Mouse (Mus musculus) megakaryocyte, embryonic 14.5 days (primary cell): ENCODE results near the gene Ctu1. TPM values are rescaled to one million over a fixed set of nuclear protein-coding genes. Genes with fewer than 3 reads are reported as not detected.

ENCODE experiments used
- H3K27me3 ChIP-seq: replicated peaks from 2 replicates; pipeline ENCODE3; 2012; ENCODE audit warnings: inconsistent platforms
- H3K36me3 ChIP-seq: replicated peaks from 2 replicates; pipeline ENCODE3; 2012; ENCODE audit warnings: low read length, inconsistent platforms, mixed read lengths
- H3K4me1 ChIP-seq: 2 replicates; pipeline ENCODE4 v1.6.1; 2012; ENCODE audit warnings: inconsistent platforms
- H3K4me3 ChIP-seq: replicated peaks from 2 replicates; pipeline ENCODE3; 2012; ENCODE audit warnings: moderate library complexity, mild to moderate bottlenecking, inconsistent platforms
- H3K9me3 ChIP-seq: 2 replicates; pipeline ENCODE4 v1.6.1; 2012; ENCODE audit warnings: inconsistent platforms
- FLI1 ChIP-seq: IDR thresholded peaks from 2 replicates; pipeline ENCODE4 v1.6.1; 2012; ENCODE audit warnings: low read length, inconsistent platforms, mixed read lengths
- GATA1 ChIP-seq: IDR thresholded peaks from 3 replicates; pipeline ENCODE4 v1.6.1; 2012; ENCODE audit warnings: mixed read lengths, low read length, inconsistent platforms, borderline replicate concordance
- polyA plus RNA-seq: library from polyadenylated mRNA; stranded (reverse); fragments of >175 nt; gene quantifications from 2 replicates; pipeline ENCODE4 v1.2.3, GENCODE M21; 2012; ENCODE audit warnings: low replicate concordance; ENCODE audit not compliant: insufficient read depth

Ctu1 gene
- polyA plus RNA-seq = 6.6 and 15.5 TPM in 2 replicates

DNA sequence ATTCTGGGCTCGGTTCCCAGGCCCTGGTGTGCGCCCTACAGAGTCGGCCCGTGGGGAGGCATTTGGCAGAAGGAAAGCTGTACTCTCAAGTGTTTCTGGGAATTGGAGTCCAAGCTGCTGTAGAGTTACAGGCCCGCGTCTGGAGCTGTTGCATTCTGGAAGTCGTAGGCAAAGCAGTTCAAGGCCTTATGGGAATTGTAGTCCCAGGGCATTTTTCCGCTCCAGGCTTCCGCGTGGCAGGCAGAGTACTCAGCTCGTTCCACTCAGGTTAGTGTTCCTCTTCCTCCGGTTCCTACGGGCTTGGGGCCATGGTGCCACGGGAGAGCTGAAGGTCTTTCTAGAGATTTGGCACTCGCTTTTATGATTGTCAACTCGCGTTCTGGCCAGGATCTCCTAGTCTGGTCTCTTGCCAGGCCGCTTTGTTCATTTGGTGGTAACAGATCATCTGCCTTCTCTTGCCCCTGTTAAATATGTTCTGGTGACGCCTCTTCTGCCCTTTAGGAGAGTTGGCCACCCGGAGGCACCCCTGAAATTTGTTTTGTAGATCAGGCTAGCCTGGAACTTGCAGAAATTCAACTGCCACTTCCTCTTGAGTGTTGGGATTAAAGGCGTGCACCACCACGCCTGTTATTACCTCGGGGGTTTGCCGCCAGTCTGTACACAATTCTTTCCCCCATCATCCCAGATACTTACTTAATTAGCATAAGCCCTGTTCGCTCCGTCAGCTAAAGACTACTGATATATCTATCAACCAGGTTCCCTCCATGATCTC is at the start of gene Ctu1:
Ctu1 (plus strand) TSS at position 208 of the 772 bp plus-strand sequence.
- no peak for TF ChIP-seq FLI1
- TF ChIP-seq GATA1 = no peak
- Histone ChIP-seq H3K4me3 (peak within 1 kb of the TSS; percentile 95), H3K9me3 (peaks cover 18% of the 10 kb centered on the region), H3K4me1 (peaks cover 25% of the 10 kb centered on the region), H3K27me3 (no peaks in the 10 kb centered on the region), H3K36me3 (peaks cover 32% of the 10 kb centered on the region)

DNA sequence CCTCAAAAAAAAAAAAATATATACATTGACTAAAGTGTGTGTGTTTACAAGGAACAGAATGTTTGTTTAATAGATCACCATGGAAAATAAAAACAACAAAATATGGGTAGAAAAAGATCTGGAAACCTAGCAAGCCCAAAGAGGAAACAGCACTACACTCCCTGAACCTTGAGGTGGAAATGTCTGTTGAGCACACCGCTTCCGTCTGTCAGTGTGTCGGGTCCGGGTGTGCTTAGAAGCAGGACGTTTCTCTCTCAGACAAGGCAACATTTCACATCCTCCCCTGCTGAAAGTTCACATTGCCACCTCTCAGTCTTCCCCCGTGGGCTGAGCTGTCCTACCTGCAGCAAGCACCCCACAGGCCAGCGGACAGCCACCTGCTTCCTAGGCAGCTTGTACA is 48.9 kb upstream of the Ctu1 start:
- H3K27me3 ChIP-seq = peaks cover 7% of the 10 kb centered on the region
- H3K4me3 ChIP-seq = no peak overlapping the region
- H3K9me3 ChIP-seq = no peaks in the 10 kb centered on the region
- TF ChIP-seq GATA1 (no peak), FLI1 (no peak)
- no peaks in the 10 kb centered on the region for H3K36me3 ChIP-seq
- H3K4me1 ChIP-seq = peaks cover 12% of the 10 kb centered on the region

DNA sequence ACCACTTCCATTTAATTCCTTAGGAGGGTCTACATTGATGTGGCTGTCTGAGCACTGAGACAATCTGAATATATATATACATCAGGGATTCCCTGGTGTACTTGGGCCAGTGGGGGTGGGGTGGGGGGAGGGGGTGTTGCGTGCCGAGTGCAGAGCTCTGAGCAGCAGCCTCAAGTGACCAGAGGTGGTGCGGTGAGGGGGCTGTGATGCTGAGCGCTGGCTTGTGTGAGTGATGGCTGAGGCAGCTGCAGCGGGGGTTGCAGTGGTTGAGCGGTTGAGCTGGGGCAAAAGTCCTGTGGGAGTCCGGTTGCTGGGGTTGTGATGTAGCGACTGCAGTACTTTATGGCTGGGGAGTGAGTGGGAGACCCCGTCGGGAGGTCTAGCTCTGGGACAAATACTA is 48.0 kb upstream of the Ctu1 start:
- Histone ChIP-seq H3K9me3 (no peaks in the 10 kb centered on the region), H3K4me1 (peaks cover 12% of the 10 kb centered on the region), H3K27me3 (peaks cover 7% of the 10 kb centered on the region), H3K4me3 (no peak overlapping the region), H3K36me3 (no peaks in the 10 kb centered on the region)
- TF ChIP-seq GATA1 = no peak
- no peak for TF ChIP-seq FLI1

DNA sequence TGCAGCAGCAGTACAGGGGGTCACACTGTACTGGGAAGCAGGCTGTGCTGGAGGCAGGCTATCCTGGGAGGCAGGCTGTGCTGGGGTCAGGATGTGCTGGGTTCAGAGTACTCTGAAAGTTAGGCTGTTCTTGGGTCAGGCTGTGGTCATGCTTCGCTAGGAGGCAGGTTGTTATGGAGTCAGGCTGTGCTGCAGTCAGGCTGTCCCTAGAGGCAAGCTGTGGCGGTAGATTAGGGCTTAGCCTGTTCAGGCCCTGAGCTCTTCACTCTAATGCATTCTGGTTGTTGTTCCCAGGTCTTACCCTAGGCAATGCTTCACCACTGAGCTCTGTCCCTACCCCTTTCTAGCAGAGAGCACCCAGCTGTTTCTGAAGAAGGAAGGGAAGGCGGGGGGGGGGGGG is 46.8 kb upstream of the Ctu1 start:
- TF ChIP-seq GATA1 (no peak), FLI1 (no peak)
- peaks cover 12% of the 10 kb centered on the region for H3K4me1 ChIP-seq
- no peaks in the 10 kb centered on the region for H3K9me3 ChIP-seq
- H3K36me3 ChIP-seq = no peaks in the 10 kb centered on the region
- no peak overlapping the region for H3K4me3 ChIP-seq
- H3K27me3 ChIP-seq = peaks cover 7% of the 10 kb centered on the region

DNA sequence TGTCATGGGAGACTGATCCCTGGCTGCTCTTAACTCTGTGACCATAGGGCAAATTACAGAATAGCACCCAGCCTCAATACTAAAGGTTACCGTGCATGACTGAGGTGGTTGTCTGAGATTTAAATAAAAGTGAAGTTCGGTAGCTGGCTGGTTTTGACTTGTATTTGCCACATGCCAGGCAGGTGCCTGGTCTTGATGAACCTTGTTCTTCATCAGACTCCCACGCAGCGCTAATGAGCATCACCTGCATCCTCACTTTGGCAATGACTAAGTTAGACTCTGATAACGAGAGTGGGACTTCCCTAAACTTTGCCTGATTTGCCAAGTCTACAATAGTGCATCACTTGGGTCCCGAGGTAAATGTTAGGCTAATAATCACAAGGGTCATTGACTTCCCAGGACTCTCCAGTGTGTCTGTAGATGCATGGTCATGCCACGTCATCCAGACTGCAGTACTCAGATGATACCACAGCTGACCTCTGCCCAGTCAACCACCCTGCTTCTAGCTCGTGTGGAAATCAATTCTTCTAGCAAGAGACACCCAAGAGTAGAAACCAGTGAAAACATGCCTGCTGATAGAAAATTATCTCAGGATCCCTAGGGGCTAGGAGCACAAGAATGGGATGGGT is 45.9 kb upstream of the Ctu1 start:
- H3K9me3 ChIP-seq = no peaks in the 10 kb centered on the region
- TF ChIP-seq GATA1 = no peak
- TF ChIP-seq FLI1 = no peak
- H3K36me3 ChIP-seq = no peaks in the 10 kb centered on the region
- no peak overlapping the region for H3K4me3 ChIP-seq
- peaks cover 7% of the 10 kb centered on the region for H3K27me3 ChIP-seq
- H3K4me1 ChIP-seq = peaks cover 12% of the 10 kb centered on the region

DNA sequence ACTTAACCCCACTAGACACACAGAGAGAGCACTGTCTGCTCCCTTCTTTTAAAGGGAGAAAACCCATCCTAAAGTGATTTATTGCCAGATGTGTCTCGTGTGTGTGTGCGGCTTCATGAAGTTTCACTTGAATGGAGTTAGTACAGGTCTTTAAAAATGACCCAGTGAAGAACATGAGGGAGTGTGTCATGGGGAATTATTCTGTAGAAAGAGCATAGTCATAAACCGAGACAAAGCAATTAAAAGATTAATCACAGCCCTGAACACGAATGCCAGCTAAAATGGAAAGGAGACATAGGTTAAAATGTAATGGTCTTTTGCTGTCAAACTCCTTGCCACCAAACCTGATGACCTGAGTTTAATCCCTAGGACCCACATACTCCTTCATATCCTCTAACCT is 37.9 kb upstream of the Ctu1 start:
- no peaks in the 10 kb centered on the region for H3K9me3 ChIP-seq
- TF ChIP-seq FLI1 (no peak), GATA1 (no peak)
- H3K4me3 ChIP-seq = no peak overlapping the region
- H3K4me1 ChIP-seq = peaks cover 8% of the 10 kb centered on the region; the same call in 1 of the 2 replicates
- no peaks in the 10 kb centered on the region for H3K36me3 ChIP-seq
- H3K27me3 ChIP-seq = no peaks in the 10 kb centered on the region

DNA sequence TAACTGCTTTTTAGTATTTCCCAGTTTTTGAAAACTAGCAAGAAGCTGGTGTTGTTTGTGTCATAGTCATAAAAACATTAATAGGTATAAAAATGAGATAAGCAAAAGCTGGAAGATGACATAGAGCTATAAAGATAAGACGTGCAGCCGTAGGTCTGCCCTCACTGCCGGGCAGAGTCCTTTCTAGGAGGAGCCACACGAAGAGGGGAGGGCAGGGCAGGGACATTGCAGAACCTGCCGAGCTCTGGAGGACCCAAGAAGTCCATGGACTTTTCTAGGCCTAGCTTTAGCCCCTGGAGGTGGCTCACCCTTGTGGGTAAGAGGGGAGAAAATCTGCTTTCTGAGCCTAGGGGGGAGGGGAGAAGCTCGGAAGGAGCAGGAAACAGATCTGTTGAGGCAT is 37.3 kb upstream of the Ctu1 start, which contains the start of gene Ceacam18:
Ceacam18 (plus strand) TSS at position 208 of the 400 bp plus-strand sequence.
- no peak within 1 kb of the TSS for H3K4me3 ChIP-seq
- H3K9me3 ChIP-seq = no peaks in the 10 kb centered on the region
- no peak for TF ChIP-seq FLI1
- H3K36me3 ChIP-seq = no peaks in the 10 kb centered on the region
- H3K27me3 ChIP-seq = no peaks in the 10 kb centered on the region
- H3K4me1 ChIP-seq = peaks cover 8% of the 10 kb centered on the region; the same call in 1 of the 2 replicates

DNA sequence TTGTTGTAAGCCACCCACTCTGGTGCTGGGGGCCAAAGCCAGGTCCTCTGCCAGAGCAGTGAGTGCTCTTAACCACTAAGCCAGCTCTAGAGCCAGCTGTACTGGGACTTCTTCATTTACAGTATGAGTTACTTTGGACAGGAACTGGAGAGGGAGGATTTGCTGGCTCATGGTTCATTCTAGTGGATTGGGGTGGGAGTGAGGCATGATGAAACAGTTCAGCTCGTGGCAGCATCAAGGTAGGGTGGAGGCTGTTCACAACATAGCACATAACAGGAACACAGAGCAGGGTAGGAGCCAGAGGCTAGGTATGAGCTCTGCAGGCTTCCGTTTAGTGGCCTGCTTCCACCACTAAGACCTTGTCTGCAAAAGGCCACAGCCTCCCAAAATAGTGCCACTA is 35.6 kb upstream of the Ctu1 start:
- TF ChIP-seq FLI1 (no peak), GATA1 (no peak)
- Histone ChIP-seq H3K27me3 (no peaks in the 10 kb centered on the region), H3K4me3 (no peak overlapping the region), H3K4me1 (peaks cover 8% of the 10 kb centered on the region; the same call in 1 of the 2 replicates), H3K9me3 (no peaks in the 10 kb centered on the region), H3K36me3 (no peaks in the 10 kb centered on the region)

DNA sequence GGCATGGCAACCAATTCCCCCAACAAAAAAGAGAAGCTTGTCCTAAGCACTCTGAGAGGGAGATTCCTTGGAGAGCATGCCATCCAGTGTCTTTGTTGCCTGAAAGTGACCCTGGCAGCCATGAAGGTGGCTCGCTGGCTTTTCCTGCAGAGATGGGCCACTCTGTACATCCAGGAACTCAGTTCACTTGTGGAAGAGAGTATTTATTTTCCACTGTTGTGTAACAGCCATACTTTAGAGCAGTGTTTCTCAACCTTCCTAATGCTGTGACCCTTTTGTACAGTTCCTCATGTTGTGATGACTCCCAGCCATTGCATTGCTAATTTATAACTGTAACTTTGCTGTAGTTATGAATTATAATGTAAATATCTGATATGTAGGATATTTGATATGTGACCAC is 34.7 kb upstream of the Ctu1 start:
- no peaks in the 10 kb centered on the region for H3K9me3 ChIP-seq
- H3K4me3 ChIP-seq = no peak overlapping the region
- H3K4me1 ChIP-seq = peaks cover 8% of the 10 kb centered on the region; the same call in 1 of the 2 replicates
- TF ChIP-seq GATA1 (no peak), FLI1 (no peak)
- no peaks in the 10 kb centered on the region for H3K27me3 ChIP-seq
- no peaks in the 10 kb centered on the region for H3K36me3 ChIP-seq

DNA sequence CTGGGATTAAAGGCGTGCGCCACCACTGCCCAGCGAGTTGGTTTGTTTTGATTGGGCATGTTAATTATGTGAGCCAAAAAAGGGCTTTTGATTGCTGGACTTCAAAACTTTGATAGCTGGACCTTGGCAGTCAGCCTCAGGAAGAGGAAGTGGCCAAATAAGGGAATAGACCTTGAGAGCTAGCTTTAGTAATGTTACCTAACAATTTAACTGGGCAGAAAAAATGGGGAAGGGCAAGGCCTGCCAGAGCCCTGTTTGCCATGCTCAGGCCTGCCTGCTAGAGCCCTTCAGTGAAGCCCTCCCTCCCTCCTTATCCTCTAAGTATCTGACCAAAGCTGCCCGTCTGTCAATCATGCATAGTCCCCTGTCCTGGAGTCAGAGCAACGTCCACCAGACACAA is 29.2 kb upstream of the Ctu1 start:
- peaks cover 3% of the 10 kb centered on the region; the same call in 1 of the 2 replicates for H3K9me3 ChIP-seq
- no peaks in the 10 kb centered on the region for H3K36me3 ChIP-seq
- TF ChIP-seq FLI1 = no peak
- H3K4me3 ChIP-seq = no peak overlapping the region
- peaks cover 2% of the 10 kb centered on the region for H3K27me3 ChIP-seq
- H3K4me1 ChIP-seq = peaks cover 7% of the 10 kb centered on the region; the same call in 1 of the 2 replicates
